Mouse (Mus musculus): ENCODE results near the gene Cradd.

GRCm38 (mm10) chr10:95373340-95373739 lies 49.4 kb upstream of the Cradd start:
- no peak for TF ChIP-seq CTCF (conservative IDR thresholded peaks at IDR 0.05; ENCODE audit: low read length)
- no peak for TF ChIP-seq NANOG (IDR thresholded peaks at IDR 0.05; ENCODE audit: borderline replicate concordance, low read length)
- no peak for TF ChIP-seq POU5F1 (IDR thresholded peaks at IDR 0.05; ENCODE audit: borderline replicate concordance, low read length)

Data from E14TG2a.4 (cell line).